Mouse (Mus musculus): ENCODE measurements around the gene Idh3g.

Gene Idh3g

DNA sequence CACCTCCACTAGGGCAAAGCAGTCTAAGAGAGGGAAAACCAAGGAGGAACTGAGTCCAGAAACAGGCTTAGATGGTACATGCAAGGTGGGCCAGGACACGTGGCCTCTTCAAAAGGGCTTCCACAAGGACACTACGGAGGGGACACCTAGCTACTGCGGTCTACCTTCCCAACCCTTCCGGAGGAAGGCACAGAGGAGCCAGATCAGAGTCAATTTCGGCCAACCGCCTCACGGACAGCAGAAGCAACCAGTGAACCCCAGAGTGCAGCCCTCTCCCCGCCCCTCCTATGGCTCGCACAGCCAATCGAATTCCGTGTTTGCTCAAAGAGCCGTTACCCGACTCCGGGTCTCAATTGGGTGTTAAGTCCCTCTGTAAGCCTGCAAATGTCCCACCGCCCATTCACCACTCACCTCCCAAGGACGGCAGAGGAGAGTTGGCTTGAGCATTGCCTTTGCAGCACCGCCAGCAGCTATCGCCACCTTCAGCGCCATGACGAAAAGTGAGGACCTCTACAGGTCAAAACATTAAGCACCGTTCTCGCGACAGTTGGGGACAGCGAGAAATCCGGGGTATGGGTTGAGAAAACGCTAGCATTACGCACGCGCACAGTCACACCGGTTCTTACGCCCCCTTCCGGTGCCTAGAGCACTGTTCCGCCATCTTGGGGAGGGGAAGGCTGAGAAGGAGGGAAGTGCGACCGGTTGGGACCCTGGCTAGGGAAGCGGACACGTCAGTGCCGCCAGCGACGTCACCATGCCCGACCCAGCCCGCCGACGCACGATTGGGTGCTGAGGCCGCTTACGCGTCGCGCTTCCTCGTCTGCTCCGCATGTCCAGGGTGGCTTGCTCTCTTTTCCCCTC, at the start of gene Idh3g, which contains the start of gene Ssr4:
Idh3g (minus strand) TSS at position 534 of the 861 bp plus-strand sequence.
Ssr4 (plus strand) TSS at position 665 of the 861 bp plus-strand sequence.
- DNase-seq (ENCODE audit: low read depth): peak; percentile 92

DNA sequence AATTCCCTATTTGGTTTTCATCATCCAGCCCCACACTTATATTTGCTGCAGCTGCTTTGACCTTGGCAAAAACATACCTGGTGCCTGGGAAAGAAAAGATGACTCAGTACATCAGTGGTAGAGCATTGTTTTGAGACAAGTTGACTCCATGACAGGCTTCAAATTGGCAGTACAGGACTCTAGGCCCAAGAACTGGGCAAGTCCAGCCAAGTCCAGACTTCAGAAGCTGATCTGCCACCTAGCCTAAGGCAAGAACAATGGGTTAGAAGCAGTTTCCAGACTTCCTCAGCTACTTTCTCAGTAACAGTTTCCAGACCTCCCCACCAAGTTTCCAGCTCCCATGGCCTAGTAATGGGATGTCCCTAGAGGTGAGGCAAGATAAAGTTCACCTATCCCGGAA, 49.0 kb upstream of the Idh3g start:
- DNase-seq (ENCODE audit: low read depth): no peak

DNA sequence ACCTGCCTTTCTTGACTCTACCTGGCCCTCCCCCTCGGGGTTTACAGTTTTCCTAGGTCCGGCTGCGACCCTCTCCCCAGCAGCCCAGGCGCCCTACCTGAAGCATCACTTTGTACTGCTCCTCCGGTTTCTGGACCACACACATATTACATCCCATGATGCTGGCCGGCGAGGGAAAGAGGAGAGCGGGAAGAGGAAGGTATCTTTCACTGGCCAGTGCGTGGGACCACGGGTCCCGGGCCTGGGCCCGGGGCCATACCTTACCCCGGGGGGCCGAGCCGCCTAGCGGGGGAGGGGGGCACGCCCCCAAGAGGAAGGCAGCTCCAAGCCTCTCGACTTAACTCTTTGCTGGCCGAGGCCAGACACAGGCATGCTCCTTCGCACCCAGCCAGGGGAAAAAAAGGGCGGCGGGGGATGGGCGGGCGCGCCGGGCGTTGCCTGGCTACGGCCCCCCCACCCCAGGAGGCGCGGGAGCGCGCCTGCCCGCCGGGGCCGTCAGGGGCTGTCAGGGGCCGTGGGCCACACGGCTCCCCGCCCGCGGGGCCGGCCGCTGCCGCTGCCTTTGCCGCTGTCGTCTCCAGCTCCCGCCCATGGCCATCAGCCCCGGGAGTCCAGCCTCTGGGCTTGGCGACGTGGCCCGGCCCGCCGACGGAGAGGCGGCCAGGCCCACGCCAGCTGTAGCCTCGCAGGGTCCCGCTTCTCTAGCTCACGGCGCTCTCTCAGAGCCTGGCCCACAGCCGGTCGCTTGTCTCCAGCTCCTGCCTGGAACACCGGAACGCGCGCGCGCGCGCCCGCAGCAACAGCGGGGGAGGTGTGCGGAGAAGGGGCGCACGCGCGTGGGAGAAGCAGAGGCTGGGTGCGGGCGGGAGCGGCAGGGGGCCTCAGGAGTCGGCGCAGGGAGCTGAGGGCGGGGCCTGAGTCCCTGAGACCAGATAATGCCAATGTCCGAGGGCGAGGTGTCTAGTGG, 37.8 kb upstream of the Idh3g start, which contains the start of gene Pdzd4:
Pdzd4 (minus strand) TSS at position 785 of the 967 bp plus-strand sequence.
- DNase-seq (ENCODE audit: low read depth): no peak

DNA sequence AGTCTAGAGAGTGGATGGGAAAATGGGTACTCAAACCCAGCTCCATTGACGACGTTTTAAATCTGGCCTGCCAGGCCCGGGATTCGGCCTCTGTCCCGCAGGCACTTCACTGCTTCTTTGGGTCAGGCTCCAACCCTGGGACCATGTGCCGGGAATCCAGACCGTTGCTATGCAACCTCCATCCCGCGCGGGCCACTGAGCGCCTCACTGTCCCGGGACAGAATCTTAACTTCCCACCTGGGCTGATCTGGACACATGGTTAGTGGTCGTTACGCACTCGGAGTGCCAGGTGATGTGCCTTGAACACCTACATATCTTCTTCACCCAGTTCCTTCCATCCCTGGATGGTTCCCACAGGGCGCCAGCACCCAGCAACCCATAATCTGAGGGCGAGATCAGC, 37.0 kb upstream of the Idh3g start:
- DNase-seq (ENCODE audit: low read depth): no peak

DNA sequence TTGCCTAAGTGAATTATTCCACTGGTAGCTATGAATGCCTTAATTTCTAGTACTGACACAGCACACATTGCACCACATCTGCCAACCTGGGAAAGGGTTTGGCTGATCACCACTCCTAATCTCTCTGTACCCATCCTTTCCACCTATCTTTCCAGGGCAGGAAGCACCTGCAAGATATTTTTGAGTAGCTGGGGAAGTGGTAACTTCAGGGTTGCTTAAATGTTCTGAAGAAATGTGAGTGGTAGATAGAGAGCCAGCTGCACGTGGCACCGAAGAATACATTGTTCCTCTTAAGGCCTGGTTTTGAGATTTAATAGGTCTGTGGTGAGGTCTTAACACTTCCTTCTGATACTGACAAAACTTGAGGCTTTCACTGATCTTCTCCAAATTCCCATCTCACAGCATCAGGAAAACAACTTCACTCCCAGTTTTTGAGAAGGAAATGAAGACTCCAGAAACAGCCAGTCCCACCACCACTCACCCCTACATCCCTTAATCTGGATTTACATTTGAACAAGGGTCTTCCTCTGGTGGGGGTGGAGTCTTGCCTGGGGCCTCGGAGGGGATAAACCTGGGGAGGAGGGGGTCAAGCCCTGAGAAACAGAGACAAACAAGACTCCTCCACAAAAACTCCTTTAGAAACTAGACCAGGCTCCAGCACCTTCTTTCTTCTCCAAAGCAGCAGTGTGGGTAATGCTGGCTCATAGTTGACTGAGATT, 30.1 kb upstream of the Idh3g start:
- no peak for DNase-seq (ENCODE audit: low read depth)

DNA sequence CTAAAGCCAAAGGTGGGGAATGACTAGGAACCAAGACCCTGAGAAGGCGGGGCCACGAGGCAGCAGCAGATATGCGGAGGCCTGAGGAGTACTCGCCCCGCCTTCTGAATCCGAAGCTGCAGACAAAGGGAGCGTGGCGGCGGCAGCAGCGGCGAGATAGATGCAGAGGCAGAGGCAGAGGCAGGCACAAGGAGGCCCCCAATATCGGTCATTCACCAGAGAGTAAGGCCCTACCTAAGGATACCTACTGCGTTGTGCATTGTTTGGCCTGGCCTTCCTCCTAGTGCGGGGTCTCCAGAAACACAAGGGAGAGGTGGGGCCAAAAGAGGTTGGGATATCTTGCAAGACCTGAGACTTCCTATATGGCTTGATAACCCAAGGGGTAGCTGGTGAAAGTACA, 28.4 kb upstream of the Idh3g start:
- DNase-seq (ENCODE audit: low read depth): no peak

DNA sequence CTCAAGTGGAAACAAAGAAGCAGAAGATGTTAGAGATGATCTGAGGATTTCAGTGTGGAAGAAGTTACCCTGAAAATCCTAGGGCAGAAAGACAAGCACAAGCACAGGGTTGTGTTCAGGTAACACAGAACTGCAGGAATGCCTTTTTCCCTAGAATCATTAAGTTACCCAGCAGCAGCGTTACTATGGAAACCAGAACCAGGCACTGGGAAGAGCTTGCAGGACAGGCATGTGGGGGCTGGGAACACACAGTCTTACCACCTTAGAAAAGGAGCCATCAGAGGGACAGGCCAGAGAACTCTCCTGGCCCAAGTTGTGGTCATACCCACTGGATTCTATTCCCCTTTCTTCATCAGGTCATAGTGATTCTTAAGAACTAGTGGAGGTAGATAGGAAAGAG, 19.1 kb upstream of the Idh3g start:
- DNase-seq (ENCODE audit: low read depth): no peak

DNA sequence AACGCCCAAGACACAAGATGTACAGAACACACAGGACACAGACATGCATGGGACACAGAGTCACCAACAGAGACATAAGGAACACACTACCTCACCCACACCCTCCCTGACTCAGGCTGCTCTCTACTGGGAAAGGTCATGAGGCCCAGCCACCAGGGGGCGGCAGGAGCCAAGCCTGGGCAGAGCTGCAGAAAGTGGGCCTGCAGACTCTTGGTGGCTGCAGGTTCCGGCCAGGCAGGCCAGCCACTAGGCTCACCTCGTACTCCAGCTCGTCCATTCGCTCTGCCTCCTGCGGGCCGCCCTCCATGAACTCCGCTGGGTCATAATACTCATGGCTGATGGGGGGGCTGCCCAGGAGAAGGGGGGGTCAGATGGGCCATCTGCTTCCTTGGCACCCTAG, 11.8 kb upstream of the Idh3g start:
- peak; percentile 36 for DNase-seq (ENCODE audit: low read depth)

DNA sequence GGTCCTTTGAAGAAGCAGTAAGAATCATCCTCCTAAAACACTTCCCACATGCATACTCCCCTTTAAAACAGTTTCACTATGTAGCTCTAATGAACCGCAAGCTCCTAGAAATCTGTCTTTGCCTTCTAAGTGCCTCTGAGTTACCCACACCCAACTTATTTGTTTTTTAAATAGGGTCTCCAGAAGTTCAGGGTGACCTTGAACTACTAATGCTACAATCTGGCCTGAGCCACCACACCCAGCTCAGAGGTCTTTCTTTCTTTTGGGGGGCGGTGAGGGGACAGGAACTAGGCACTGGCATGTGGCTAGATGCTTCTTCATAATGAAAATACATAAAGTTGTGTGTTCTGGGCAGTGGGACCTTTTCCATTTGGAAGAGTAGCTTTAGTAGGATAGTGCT, 10.8 kb upstream of the Idh3g start:
- no peak for DNase-seq (ENCODE audit: low read depth)

DNA sequence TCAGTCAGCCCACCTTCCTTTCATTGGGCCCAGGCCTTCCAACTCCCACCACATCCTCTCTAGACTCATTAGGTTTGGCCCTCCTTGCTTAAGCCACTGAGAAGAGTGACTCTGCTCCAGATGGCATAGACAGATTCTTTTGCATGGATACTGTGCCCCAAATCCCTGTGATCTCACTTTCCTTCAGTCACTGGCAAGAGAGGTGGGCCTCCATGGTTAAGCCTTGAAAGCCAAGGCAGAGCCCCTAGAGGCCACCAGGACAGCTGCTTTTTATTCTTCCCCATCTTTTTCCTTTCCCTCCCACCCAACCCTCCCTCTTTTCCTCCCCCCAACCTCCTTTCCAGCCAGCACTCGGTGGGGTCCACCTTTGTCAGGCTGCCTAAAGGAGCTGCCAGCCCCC, 6.8 kb upstream of the Idh3g start:
- DNase-seq (ENCODE audit: low read depth): no peak

DNA sequence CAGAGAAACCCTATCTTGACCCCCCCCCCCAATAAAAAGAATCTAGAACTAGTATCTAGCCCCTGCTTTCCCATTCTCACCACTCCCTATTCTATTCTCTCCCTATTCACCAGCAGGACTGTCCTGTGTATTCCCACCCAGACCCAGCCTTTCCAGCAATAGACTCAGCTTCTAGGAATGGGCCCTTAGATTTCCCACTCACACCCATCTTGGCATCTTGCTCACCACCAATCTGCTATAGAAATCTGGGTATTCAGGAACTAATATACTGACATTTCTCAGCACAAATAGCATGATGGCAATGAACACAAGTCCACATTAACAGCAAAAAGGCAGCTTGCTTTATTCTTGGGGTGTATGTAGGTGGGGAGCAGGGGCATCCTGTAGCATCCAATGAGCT, 6.3 kb upstream of the Idh3g start:
- DNase-seq (ENCODE audit: low read depth): no peak

DNA sequence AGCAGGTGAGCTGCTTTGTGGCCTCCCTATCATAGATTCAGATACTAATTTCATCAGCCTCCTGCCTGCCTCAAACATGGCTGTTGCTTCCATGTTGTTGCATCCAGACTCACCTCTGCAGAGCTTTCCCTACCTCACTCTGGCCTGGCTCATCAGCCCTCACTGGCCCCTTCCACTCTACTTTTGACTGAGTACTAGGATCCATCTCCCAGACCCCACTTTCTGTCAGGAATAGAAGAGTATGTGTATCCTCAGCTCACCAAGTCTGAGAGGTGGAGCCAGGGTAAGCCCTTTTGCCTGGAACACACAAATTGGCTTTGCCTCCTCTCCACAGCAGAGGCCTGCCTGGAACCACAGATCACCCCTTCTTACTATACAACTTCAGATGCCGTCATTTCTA, 1.8 kb upstream of the Idh3g start:
- DNase-seq (ENCODE audit: low read depth): no peak

DNA sequence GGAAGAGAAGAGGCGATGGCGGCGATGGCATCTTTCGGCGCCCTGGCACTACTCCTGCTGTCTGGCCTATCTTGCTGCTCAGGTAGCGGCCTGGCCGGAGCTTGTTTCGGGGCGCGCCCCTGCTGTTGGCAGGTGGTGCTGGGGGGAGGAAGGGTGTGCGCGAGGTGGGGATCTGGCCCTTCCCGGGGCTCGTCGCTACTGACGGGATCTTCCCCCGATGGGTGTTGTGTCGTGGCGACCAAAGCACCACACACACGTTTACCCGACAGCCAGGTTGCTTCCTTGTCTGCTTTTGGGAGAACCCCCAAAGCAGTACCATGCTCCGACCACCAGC, 495 bp upstream of the Idh3g start:
- DNase-seq (ENCODE audit: low read depth): no peak

DNA sequence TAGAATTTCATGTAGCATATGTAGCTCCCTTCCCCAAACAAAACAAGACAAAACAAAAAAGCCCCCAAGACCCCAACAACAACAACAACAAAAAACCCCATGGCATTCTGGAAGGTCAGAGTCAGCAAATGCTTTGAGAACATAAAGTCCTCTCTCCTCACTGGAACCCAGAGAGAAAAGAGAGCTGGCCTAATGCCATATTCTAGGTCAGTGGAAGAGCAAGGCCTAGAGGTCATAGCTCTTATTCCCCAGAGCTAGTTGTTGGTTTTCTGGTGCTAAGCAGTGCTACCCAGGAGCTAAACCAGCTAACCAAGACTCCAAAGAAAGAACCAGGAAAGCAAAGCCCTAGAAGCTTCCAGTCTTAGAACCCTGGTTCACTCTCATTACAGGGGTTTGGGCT, 1.0 kb downstream of the Idh3g start:
- DNase-seq (ENCODE audit: low read depth): no peak

DNA sequence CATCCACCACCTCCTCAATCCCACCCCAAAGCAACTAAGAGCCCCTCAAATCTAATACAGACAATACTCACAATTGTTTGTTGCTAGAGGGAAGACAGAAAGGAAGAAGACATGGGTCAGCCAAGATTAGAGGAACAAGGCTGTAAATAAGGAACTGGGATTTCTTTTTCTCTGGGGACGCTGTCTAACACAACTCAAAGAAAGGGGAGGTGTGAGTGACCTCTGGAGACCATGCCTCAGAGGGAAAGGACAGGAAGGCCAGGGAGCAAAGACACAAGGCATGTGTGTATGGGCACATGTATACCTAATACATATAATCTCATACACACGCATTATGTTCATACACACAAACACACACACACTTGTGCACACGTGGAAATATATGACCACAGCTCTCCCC, 4.5 kb downstream of the Idh3g start:
- DNase-seq (ENCODE audit: low read depth): no peak

DNA sequence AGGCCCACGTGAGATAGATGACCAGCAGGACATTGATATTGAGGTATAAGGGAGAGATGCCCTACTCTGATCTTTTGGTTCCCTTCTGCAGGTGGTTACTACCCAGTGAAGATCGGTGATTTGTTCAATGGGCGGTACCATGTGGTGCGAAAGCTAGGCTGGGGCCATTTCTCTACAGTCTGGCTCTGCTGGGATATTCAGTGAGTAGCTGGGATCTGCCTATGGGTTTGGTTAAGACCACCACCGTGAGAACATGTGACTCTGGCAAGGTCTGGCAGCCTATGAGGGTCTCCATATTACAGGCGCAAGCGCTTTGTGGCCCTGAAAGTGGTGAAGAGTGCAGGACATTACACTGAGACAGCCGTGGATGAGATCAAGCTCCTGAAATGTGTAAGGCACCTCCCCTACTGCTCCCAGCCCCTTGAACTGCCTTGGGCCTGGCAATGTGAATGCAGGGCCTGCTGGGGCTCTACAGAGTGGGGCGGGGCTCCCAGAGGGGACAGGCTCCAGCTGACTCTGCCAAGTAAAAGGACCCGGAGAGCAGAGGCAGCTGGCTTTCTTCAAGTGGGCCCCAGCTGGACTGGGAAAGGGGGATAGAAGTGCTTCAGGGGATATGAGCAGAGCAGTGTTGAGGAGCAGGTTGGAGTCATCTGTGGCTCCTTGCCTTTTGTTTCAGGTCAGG, 11.8 kb downstream of the Idh3g start:
- no peak for DNase-seq (ENCODE audit: low read depth)

DNA sequence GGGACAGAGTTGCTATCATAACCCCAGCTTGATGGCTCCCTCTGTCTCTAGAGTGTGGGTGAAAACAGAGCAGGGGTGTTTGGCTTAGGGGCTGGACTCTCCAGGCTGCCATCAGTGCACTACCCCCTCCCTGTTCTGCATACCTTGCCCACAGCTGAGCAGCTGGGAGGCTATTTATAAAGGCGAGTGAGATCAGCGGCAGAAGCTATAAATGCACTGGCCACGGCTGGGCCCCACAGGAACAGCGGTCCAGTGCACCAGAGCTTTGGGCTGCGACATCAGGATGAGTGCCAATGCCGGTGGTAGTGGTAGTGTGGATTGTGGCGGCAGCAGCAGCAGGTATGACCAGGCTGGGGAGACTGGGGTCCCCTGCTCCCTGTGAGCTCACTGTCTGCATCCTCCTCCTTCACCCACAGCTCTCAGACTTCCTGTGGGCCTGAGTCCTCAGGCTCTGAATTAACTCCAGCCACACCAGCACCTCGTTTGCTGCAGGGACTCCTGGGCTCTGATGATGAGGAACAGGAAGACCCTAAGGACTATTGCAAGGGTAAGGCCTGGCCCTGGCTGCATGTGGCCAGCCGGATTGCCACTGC, 12.4 kb downstream of the Idh3g start, which contains the start of gene Srpk3:
Srpk3 (plus strand) TSS at position 238 of the 593 bp plus-strand sequence.
- no peak for DNase-seq (ENCODE audit: low read depth)

DNA sequence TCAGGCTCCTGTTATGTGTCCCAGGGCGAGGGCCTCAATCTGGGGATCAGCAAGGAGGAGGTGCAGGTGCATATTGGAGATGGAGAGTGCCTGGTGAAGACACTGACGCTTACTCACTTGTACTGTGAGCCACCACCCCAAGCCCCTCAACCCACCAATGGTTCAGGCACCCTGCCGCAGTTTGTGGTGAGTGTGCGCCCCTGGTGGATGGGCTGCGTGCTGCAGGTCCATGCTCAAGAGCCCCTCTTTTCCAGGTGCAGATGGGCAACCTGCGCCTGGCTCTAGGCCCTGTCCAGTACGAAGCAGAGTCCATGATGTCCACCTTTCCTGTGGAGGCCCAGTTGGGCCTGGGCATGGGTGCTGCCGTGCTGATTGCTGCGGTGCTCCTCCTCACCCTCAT, 19.4 kb downstream of the Idh3g start:
- no peak for DNase-seq (ENCODE audit: low read depth)

DNA sequence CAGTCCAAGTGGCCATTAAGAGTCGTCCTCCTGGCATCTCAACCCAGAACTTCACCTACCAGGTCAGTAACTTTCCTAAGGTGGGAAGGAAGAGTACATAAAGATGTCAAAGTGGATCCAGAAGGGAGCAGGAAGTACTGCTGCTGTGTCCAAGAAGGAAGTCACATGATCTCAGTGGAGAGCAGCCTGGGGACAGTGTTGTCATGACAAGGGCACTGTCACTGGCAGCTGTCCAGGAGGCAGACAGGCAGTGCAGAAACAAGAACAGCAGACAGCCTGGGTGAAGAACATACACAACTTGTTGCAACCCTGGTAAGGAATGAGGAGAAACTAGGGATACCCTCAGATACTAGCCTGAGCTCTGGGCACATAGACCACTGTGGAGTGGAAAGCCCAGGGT, 21.4 kb downstream of the Idh3g start:
- no peak for DNase-seq (ENCODE audit: low read depth)

DNA sequence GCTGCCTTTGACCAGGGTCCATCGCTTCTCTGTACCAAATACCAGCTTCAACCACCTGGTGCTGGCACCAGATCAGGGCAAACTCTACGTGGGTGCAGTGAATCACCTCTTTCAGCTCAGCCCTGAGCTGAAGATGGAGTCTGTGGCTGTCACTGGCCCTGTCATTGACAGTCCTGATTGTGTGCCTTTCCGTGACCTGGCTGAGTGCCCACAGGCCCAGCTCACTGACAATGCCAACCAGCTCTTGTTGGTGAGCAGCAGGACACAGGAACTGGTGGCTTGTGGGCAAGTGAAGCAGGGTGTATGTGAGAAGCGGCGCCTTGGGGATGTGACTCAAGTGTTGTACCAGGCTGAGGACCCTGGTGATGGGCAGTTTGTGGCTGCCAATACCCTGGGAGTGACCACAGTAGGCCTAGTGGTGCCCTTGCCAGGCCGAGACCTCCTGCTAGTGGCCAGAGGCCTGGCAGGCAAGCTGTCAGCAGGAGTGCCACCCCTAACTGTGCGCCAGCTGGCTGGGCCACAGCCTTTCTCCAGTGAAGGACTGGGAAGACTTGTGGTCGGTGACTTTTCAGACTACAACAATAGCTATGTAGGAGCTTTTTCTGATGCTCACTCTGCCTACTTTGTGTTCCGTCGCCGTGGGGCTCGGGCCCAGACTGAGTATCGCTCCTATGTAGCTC, 27.9 kb downstream of the Idh3g start:
- no peak for DNase-seq (ENCODE audit: low read depth)

All from c-Kit-positive CD71-positive TER-119-negative erythroid progenitor cells, embryonic 14.5 days (primary cell).